Mouse (Mus musculus): Measurements from ENCODE around the gene Taok1. TPM values are rescaled to one million over a fixed set of nuclear protein-coding genes. Genes with fewer than 3 reads are reported as not detected.

Taok1 gene
- polyA plus RNA-seq, 1 experiment: 6.9 TPM

DNA sequence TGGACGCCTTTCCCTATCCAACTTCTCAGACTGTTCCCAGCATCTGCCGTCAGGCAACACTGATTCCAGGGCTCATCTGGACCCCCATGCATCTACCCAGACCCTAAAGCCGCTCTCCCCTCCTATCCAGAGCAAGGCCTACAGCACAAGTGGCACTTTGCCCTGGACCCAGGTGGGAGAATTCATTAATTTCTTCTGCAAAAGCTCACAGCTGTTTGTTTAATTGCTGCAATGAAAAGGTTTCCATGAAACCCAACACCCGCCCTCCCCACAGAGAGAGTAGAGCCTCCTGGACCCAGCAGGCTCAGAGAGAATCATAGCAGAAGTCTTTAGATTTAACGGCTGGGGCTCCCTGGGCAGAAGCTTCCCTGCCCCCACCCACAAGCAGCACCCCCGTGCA lies 122.4 kb downstream of the Taok1 start:
- no peak overlapping the region for H3K27ac ChIP-seq (ENCODE audit: insufficient read depth, low read depth, low read length)
- TF ChIP-seq POLR2A (IDR thresholded peaks at IDR 0.05; ENCODE audit: low read depth, low read length): no peak
- no peak for TF ChIP-seq CTCF (conservative IDR thresholded peaks at IDR 0.05; ENCODE audit: insufficient read depth, insufficient read length, low read depth, low read length)
- WGBS: 67% methylated on average over 6 of the region's 6 CpGs

GRCm38 (mm10) chr11:77483510-77484255 lies 123.9 kb downstream of the Taok1 start:
- no peaks in the 10 kb centered on the region for H3K36me3 ChIP-seq (ENCODE audit: control insufficient read depth, insufficient read depth, low read length)
- no peak overlapping the region for H3K27ac ChIP-seq (ENCODE audit: insufficient read depth, low read depth, low read length)
- no peak for TF ChIP-seq CTCF (conservative IDR thresholded peaks at IDR 0.05; ENCODE audit: insufficient read depth, insufficient read length, low read depth, low read length)
- no peak for TF ChIP-seq POLR2A (IDR thresholded peaks at IDR 0.05; ENCODE audit: low read depth, low read length)
- WGBS: 79% methylated on average over 11 of the region's 11 CpGs
- DNase-seq: no peak
- no peaks in the 10 kb centered on the region; the same call in 1 of the 2 replicates for H3K4me1 ChIP-seq (ENCODE audit: control insufficient read depth, insufficient read depth, low read length)
- H3K4me3 ChIP-seq (ENCODE audit: insufficient read depth, low read depth, low read length): no peak overlapping the region
- no peaks in the 10 kb centered on the region for H3K27me3 ChIP-seq (replicated peaks; ENCODE audit: control insufficient read depth, insufficient read depth, low read length)

More for the DNA sequence above, 122.4 kb downstream of the Taok1 start:
- H3K4me3 ChIP-seq (ENCODE audit: insufficient read depth, low read depth, low read length): no peak overlapping the region
- no peaks in the 10 kb centered on the region for H3K27me3 ChIP-seq (replicated peaks; ENCODE audit: control insufficient read depth, insufficient read depth, low read length)
- DNase-seq: no peak
- no peaks in the 10 kb centered on the region; the same call in 1 of the 2 replicates for H3K4me1 ChIP-seq (ENCODE audit: control insufficient read depth, insufficient read depth, low read length)
- H3K36me3 ChIP-seq (ENCODE audit: control insufficient read depth, insufficient read depth, low read length): no peaks in the 10 kb centered on the region

DNA sequence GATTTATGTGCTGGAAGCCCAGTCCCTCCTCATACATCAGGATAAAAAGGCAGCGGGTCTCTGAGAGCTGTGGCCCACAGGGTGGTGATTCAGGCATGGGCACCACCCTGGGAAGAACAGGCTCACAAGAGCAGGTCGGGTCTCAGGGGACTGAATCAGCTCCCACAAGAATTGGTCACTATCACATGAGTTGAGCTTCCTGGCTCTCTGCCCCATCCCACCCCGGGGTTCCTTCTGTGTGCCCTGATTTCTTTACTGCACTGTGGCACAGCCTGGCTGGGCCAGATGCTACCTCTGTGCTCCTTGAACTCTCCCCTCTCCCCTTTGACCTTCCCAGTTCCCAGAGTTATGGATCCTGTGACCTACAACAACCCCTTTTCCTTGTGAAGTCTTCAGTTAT lies 124.6 kb downstream of the Taok1 start:
- WGBS: 70% methylated on average over 3 of the region's 3 CpGs
- no peak overlapping the region for H3K27ac ChIP-seq (ENCODE audit: insufficient read depth, low read depth, low read length)
- DNase-seq: no peak

More for the DNA sequence above, 124.6 kb downstream of the Taok1 start:
- no peak overlapping the region for H3K4me3 ChIP-seq (ENCODE audit: insufficient read depth, low read depth, low read length)
- H3K36me3 ChIP-seq (ENCODE audit: control insufficient read depth, insufficient read depth, low read length): no peaks in the 10 kb centered on the region
- H3K4me1 ChIP-seq (ENCODE audit: control insufficient read depth, insufficient read depth, low read length): no peaks in the 10 kb centered on the region
- no peaks in the 10 kb centered on the region for H3K27me3 ChIP-seq (replicated peaks; ENCODE audit: control insufficient read depth, insufficient read depth, low read length)
- TF ChIP-seq CTCF (conservative IDR thresholded peaks at IDR 0.05; ENCODE audit: insufficient read depth, insufficient read length, low read depth, low read length): no peak
- no peak for TF ChIP-seq POLR2A (IDR thresholded peaks at IDR 0.05; ENCODE audit: low read depth, low read length)

Other genes with a start within 250 kb of the Taok1 start
- gene Coro6, start 145.4 kb downstream of the Taok1 start, polyA plus RNA-seq (2012; rRNA removed): 4.4 and 7.9 TPM in 2 replicates
- 22.3 and 31.4 TPM in 2 replicates for gene Ankrd13b, start 118.1 kb downstream of the Taok1 start, polyA plus RNA-seq (2012; rRNA removed)
- 53.2 and 58.5 TPM in 2 replicates for gene Git1, start 114.3 kb downstream of the Taok1 start, polyA plus RNA-seq (2012; rRNA removed)
- 2.7 and 3.2 TPM in 2 replicates for gene Abhd15, start 92.7 kb downstream of the Taok1 start, polyA plus RNA-seq (2012; rRNA removed)
- gene Trp53i13, start 91.8 kb downstream of the Taok1 start, polyA plus RNA-seq (2012; rRNA removed): 19.4 and 24.4 TPM in 2 replicates
- gene Gm10392, start 88.6 kb downstream of the Taok1 start, polyA plus RNA-seq (2012; rRNA removed): not detected in 2 replicates
- 10.8 and 13.5 TPM in 2 replicates for gene Nufip2, start 78.3 kb upstream of the Taok1 start, polyA plus RNA-seq (2012; rRNA removed)
- gene Cryba1, start 117.5 kb upstream of the Taok1 start, polyA plus RNA-seq (2012; rRNA removed): not detected in 2 replicates
- gene Myo18a, start 155.4 kb upstream of the Taok1 start, polyA plus RNA-seq (2012; rRNA removed): 92.0 and 93.1 TPM in 2 replicates
- 0.04 TPM in 1 of 2 replicates, not detected in the other for gene Gm10277, start 179.9 kb upstream of the Taok1 start, polyA plus RNA-seq (2012; rRNA removed)